Mouse (Mus musculus): ENCODE results near the gene Ubl7. TPM values are rescaled to one million over a fixed set of nuclear protein-coding genes. Genes with fewer than 3 reads are reported as not detected.
A peak's percentile ranks its signal among the peaks of the same experiment; 100 is the strongest.

The Ubl7 gene
- polyA plus RNA-seq, 1 experiment: 88.3 TPM

GRCm38 (mm10) chr9:57932253-57932652 lies 21.5 kb downstream of the Ubl7 start:
- WGBS: 52% methylated on average over 3 of the region's 3 CpGs
- Histone ChIP-seq H3K36me3 (ENCODE audit: control insufficient read depth, insufficient read depth, low read length) (peaks cover 4% of the 10 kb centered on the region), H3K4me1 (ENCODE audit: control insufficient read depth, insufficient read depth, insufficient read length) (peaks cover 7% of the 10 kb centered on the region; the same call in 1 of the 2 replicates), H3K27me3 (ENCODE audit: control insufficient read depth, insufficient read depth, low read length) (no peaks in the 10 kb centered on the region), H3K4me3 (ENCODE audit: extremely low read depth, insufficient read depth, insufficient read length) (no peak overlapping the region), H3K27ac (ENCODE audit: insufficient read depth, low read length) (no peak overlapping the region)
- TF ChIP-seq POLR2A (IDR thresholded peaks at IDR 0.05; ENCODE audit: low read depth, low read length): no peak
- no peak for TF ChIP-seq CTCF (IDR thresholded peaks at IDR 0.05; ENCODE audit: extremely low read depth, insufficient read depth, insufficient read length, insufficient replicate concordance)
- no peak for DNase-seq (ENCODE audit: low read depth in 1 of 2, low spot score in 2 of 2)

DNA sequence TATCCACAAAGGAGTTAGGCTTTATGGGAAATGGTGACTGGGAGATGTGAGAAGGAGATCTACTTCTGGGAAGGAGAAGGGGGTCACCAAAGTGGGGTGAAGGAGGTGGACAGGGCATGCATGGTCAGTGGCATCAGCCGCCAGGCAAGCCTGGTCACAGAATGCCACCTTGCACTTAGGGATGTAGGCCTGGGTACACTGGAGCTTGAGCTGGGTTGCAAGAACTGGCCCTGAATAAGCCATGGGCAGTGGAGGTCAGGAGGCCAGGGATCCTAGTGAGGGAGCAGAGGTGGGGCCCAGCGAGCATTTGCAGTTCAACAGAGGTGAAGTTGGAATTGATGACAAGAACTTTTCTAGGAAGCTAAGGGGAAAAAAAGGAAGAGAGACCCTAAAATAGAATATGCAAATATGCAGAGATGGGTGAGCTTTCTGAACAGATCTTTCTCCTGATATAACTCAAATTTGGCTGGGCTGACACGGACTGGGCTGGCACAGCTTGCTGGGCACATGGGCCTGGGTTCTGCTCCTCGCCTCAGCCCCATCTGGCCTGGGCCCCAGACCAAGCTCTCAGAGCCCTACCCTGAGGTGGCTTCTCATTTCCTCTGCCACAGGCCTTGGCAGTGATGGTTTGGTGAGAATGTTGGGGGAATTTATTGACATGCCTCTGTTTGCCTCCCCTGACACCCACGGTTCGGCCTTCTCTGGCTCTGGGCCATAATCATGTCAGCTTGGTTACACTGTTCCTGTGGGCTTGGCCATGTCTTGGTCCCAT lies 22.2 kb downstream of the Ubl7 start:
- no peak overlapping the region for H3K27ac ChIP-seq (ENCODE audit: insufficient read depth, low read length)
- H3K4me3 ChIP-seq (ENCODE audit: extremely low read depth, insufficient read depth, insufficient read length): no peak overlapping the region
- TF ChIP-seq CTCF (IDR thresholded peaks at IDR 0.05; ENCODE audit: extremely low read depth, insufficient read depth, insufficient read length, insufficient replicate concordance): no peak
- TF ChIP-seq POLR2A (IDR thresholded peaks at IDR 0.05; ENCODE audit: low read depth, low read length): no peak
- WGBS: 39% methylated on average over 6 of the region's 6 CpGs
- no peaks in the 10 kb centered on the region for H3K27me3 ChIP-seq (ENCODE audit: control insufficient read depth, insufficient read depth, low read length)
- peaks cover 5% of the 10 kb centered on the region; the same call in 1 of the 2 replicates for H3K4me1 ChIP-seq (ENCODE audit: control insufficient read depth, insufficient read depth, insufficient read length)
- no peak for DNase-seq (ENCODE audit: low read depth in 1 of 2, low spot score in 2 of 2)
- peaks cover 4% of the 10 kb centered on the region for H3K36me3 ChIP-seq (ENCODE audit: control insufficient read depth, insufficient read depth, low read length)

GRCm38 (mm10) chr9:57935683-57936437 lies 25.1 kb downstream of the Ubl7 start:
- WGBS: 39% methylated on average over 6 of the region's 6 CpGs
- DNase-seq (ENCODE audit: low read depth in 1 of 2, low spot score in 2 of 2): peak; percentile 73 to 87
- no peak overlapping the region for H3K27ac ChIP-seq (ENCODE audit: insufficient read depth, low read length)
- no peaks in the 10 kb centered on the region for H3K27me3 ChIP-seq (ENCODE audit: control insufficient read depth, insufficient read depth, low read length)
- no peak for TF ChIP-seq POLR2A (IDR thresholded peaks at IDR 0.05; ENCODE audit: low read depth, low read length)
- TF ChIP-seq CTCF (IDR thresholded peaks at IDR 0.05; ENCODE audit: extremely low read depth, insufficient read depth, insufficient read length, insufficient replicate concordance): peak; percentile 90; the same call in 1 of the 2 replicates
- no peak overlapping the region for H3K4me3 ChIP-seq (ENCODE audit: extremely low read depth, insufficient read depth, insufficient read length)
- no peaks in the 10 kb centered on the region for H3K36me3 ChIP-seq (ENCODE audit: control insufficient read depth, insufficient read depth, low read length)
- peaks cover 6% of the 10 kb centered on the region; the same call in 1 of the 2 replicates for H3K4me1 ChIP-seq (ENCODE audit: control insufficient read depth, insufficient read depth, insufficient read length)

- DNase-seq (ENCODE audit: low read depth in 1 of 2, low spot score in 2 of 2): no peak
- TF ChIP-seq CTCF (IDR thresholded peaks at IDR 0.05; ENCODE audit: extremely low read depth, insufficient read depth, insufficient read length, insufficient replicate concordance) (no peak), POLR2A (IDR thresholded peaks at IDR 0.05; ENCODE audit: low read depth, low read length) (no peak)
- Histone ChIP-seq H3K4me1 (ENCODE audit: control insufficient read depth, insufficient read depth, insufficient read length) (peaks cover 14% of the 10 kb centered on the region; the same call in 1 of the 2 replicates), H3K4me3 (ENCODE audit: extremely low read depth, insufficient read depth, insufficient read length) (no peak overlapping the region), H3K27me3 (ENCODE audit: control insufficient read depth, insufficient read depth, low read length) (no peaks in the 10 kb centered on the region), H3K36me3 (ENCODE audit: control insufficient read depth, insufficient read depth, low read length) (no peaks in the 10 kb centered on the region), H3K27ac (ENCODE audit: insufficient read depth, low read length) (no peak overlapping the region)
- WGBS: 90% methylated on average over 4 of the region's 4 CpGs
Measured at GRCm38 (mm10) chr9:57937171-57937570, 26.4 kb downstream of the Ubl7 start.

GRCm38 (mm10) chr9:57937651-57938050 lies 26.9 kb downstream of the Ubl7 start:
- 87% methylated on average over 6 of the region's 6 CpGs for WGBS
- H3K4me1 ChIP-seq (ENCODE audit: control insufficient read depth, insufficient read depth, insufficient read length): peaks cover 16% of the 10 kb centered on the region; the same call in 1 of the 2 replicates
- no peak overlapping the region for H3K4me3 ChIP-seq (ENCODE audit: extremely low read depth, insufficient read depth, insufficient read length)
- no peak overlapping the region for H3K27ac ChIP-seq (ENCODE audit: insufficient read depth, low read length)
- H3K36me3 ChIP-seq (ENCODE audit: control insufficient read depth, insufficient read depth, low read length): no peaks in the 10 kb centered on the region
- no peaks in the 10 kb centered on the region for H3K27me3 ChIP-seq (ENCODE audit: control insufficient read depth, insufficient read depth, low read length)
- TF ChIP-seq POLR2A (IDR thresholded peaks at IDR 0.05; ENCODE audit: low read depth, low read length) (no peak), CTCF (IDR thresholded peaks at IDR 0.05; ENCODE audit: extremely low read depth, insufficient read depth, insufficient read length, insufficient replicate concordance) (no peak)
- DNase-seq (ENCODE audit: low read depth in 1 of 2, low spot score in 2 of 2): no peak

DNA sequence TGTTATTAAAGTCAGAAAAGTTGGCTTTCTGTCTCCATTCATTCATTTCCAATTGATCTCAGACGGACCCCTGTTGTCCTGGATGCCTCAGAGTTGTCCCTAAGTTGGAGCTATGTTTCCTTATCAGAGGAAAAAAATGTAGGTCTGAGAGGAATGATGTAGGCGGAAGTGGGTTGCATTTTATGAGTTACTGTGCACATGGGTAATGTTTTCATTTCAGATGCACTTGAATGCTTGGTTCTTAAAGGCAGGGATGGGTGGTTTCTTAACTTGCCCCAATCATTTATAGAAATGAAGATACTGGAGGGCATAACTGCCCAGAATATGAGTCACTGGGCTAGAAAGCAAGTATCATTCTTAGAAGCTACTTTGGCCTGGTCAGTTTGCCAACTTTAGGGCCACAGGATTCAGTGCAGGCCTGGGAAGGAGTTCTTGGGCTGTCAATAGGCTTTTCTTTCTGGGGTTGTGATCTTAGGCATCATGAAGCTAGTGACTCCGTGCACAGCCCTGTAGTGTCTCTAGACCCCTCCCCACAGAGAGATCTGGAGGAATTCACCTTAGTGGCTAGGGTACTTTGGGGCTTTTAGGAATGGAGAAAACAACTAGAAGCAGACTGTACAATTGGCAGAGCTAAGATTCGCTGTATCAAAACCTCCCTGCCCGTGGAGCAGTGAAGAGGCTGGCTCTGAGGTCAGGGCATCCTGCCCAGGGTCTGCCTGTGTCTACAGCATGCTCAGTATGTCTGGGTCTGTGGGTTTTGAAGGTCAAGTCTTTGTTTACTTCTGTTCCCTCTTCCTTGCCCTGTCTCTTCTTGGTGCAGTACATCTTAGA lies 27.7 kb downstream of the Ubl7 start:
- Histone ChIP-seq H3K27ac (ENCODE audit: insufficient read depth, low read length) (no peak overlapping the region), H3K4me1 (ENCODE audit: control insufficient read depth, insufficient read depth, insufficient read length) (peaks cover 19% of the 10 kb centered on the region; the same call in 1 of the 2 replicates), H3K27me3 (ENCODE audit: control insufficient read depth, insufficient read depth, low read length) (no peaks in the 10 kb centered on the region), H3K4me3 (ENCODE audit: extremely low read depth, insufficient read depth, insufficient read length) (no peak overlapping the region), H3K36me3 (ENCODE audit: control insufficient read depth, insufficient read depth, low read length) (no peaks in the 10 kb centered on the region)
- no peak for TF ChIP-seq CTCF (IDR thresholded peaks at IDR 0.05; ENCODE audit: extremely low read depth, insufficient read depth, insufficient read length, insufficient replicate concordance)
- TF ChIP-seq POLR2A (IDR thresholded peaks at IDR 0.05; ENCODE audit: low read depth, low read length): no peak
- 75% methylated on average over 5 of the region's 5 CpGs for WGBS
- no peak for DNase-seq (ENCODE audit: low read depth in 1 of 2, low spot score in 2 of 2)
